Mouse (Mus musculus) hindbrain, embryonic 15.5 days (tissue): ENCODE results near the gene Usp45. TPM values are rescaled to one million over a fixed set of nuclear protein-coding genes. Genes with fewer than 3 reads are reported as not detected.

Source experiments
- ATAC-seq: fragments of 200-750 bp; cut with Nextera tagmentation; 2 replicates; pipeline ENCODE4 v1.8.0; 2017; ENCODE audit warnings: low read depth, moderate number of reproducible peaks, moderate TSS enrichment; ENCODE audit not compliant: low FRiP score
- H3K27ac ChIP-seq: fragments of 300-500 bp; sonication (generic); replicated peaks from 2 replicates; pipeline ENCODE4 v1.5.1; 2015; ENCODE audit warnings: mild to moderate bottlenecking, inconsistent platforms
- H3K27me3 ChIP-seq: fragments of 300-500 bp; sonication (generic); 2 replicates; pipeline ENCODE4 v1.6.1; 2015; ENCODE audit warnings: control low read depth, inconsistent platforms
- H3K36me3 ChIP-seq: fragments of 300-500 bp; sonication (generic); 2 replicates; pipeline ENCODE4 v1.6.1; 2015; ENCODE audit warnings: control low read depth, inconsistent platforms
- H3K4me1 ChIP-seq: fragments of 300-500 bp; sonication (generic); replicated peaks from 2 replicates; pipeline ENCODE4 v1.6.1; 2015; ENCODE audit warnings: control low read depth, inconsistent platforms
- H3K4me2 ChIP-seq: fragments of 300-500 bp; sonication (generic); 2 replicates; pipeline ENCODE4 v1.6.1; 2015; ENCODE audit warnings: moderate library complexity, mild to moderate bottlenecking, inconsistent platforms
- H3K4me3 ChIP-seq: fragments of 300-500 bp; sonication (generic); 2 replicates; pipeline ENCODE4 v1.5.1; 2015; ENCODE audit warnings: mild to moderate bottlenecking, inconsistent platforms
- H3K9ac ChIP-seq: fragments of 300-500 bp; sonication (generic); 2 replicates; pipeline ENCODE4 v1.6.1; 2015; ENCODE audit warnings: inconsistent platforms
- H3K9me3 ChIP-seq: fragments of 300-500 bp; sonication (generic); 2 replicates; pipeline ENCODE4 v1.6.1; 2016; ENCODE audit warnings: control low read depth, inconsistent platforms
- WGBS: fragments of 180-500 bp; shearing (Covaris S2); methylation state at CpG from one replicate; pipeline ENCODE4 v1.1.7; 2015; 5-methylcytosine and 5-hydroxymethylcytosine counted together
- polyA plus RNA-seq: library from polyadenylated mRNA; unstranded; fragments of >200 nt; fragmentation: Nextera tagmentation; extraction: Ambion mirVana; gene quantifications from 2 replicates; pipeline ENCODE4 v1.2.1, GENCODE M21; 2015

Gene Usp45
- polyA plus RNA-seq, 1 experiment from 2014 or later = 6.3 TPM

- peaks cover 8% of the 10 kb centered on the region; the same call in 1 of the 2 replicates for H3K4me1 ChIP-seq
- ATAC-seq = no peak
- H3K4me3 ChIP-seq = no peak overlapping the region
- WGBS = 95% methylated on average over 6 of the region's 6 CpGs
- no peak overlapping the region for H3K27ac ChIP-seq
- no peaks in the 10 kb centered on the region for H3K36me3 ChIP-seq
- H3K27me3 ChIP-seq = no peaks in the 10 kb centered on the region
- H3K9ac ChIP-seq = no peak overlapping the region
- H3K9me3 ChIP-seq = no peaks in the 10 kb centered on the region
- H3K4me2 ChIP-seq = no peak overlapping the region
These were observed 115.8 kb downstream of the Usp45 start for GRCm38 (mm10) chr4:21882806-21883205.

GRCm38 (mm10) chr4:21885831-21886230 is 118.9 kb downstream of the Usp45 start:
- no peak for ATAC-seq

More at GRCm38 (mm10) chr4:21885831-21886230, 118.9 kb downstream of the Usp45 start:
- no peaks in the 10 kb centered on the region for H3K9me3 ChIP-seq
- H3K36me3 ChIP-seq = no peaks in the 10 kb centered on the region
- H3K27ac ChIP-seq = no peak overlapping the region
- H3K27me3 ChIP-seq = no peaks in the 10 kb centered on the region
- no peak overlapping the region for H3K4me2 ChIP-seq
- no peaks in the 10 kb centered on the region for H3K4me1 ChIP-seq
- no peak overlapping the region for H3K9ac ChIP-seq
- 81% methylated on average over 8 of the region's 8 CpGs for WGBS
- H3K4me3 ChIP-seq = no peak overlapping the region

Other genes starting within 250 kb of the Usp45 start
- gene Prdm13, start 81.2 kb upstream of the Usp45 start, polyA plus RNA-seq = 0.45 and 1.0 TPM in 2 replicates
- gene Ccnc, start 39.5 kb upstream of the Usp45 start, polyA plus RNA-seq = 63.4 and 67.2 TPM in 2 replicates
- gene Tstd3, start 56 bp downstream of the Usp45 start, polyA plus RNA-seq = 24.9 and 25.5 TPM in 2 replicates
- gene Pnisr, start 80.4 kb downstream of the Usp45 start, polyA plus RNA-seq = 154 and 171 TPM in 2 replicates
- 13.2 and 13.5 TPM in 2 replicates for gene Coq3, start 112.5 kb downstream of the Usp45 start, polyA plus RNA-seq
- gene Faxc, start 164.2 kb downstream of the Usp45 start, polyA plus RNA-seq = 16.8 and 18.2 TPM in 2 replicates